Mouse (Mus musculus) midbrain, embryonic 12.5 days (tissue): ENCODE measurements around the gene Bud31. TPM values are rescaled to one million over a fixed set of nuclear protein-coding genes. Genes with fewer than 3 reads are reported as not detected.
"Not testable (repeated sequence)": the region's sequence is repeated elsewhere in the genome, so short reads cannot be mapped to it uniquely, and the experiment has no call there.

Source experiments
- ATAC-seq: fragments of 200-750 bp; cut with Nextera tagmentation; 2 replicates; pipeline ENCODE4 v1.8.0; 2017; ENCODE audit warnings: low read depth, moderate TSS enrichment, moderate library complexity; ENCODE audit not compliant: low FRiP score
- H3K27ac ChIP-seq: fragments of 300-500 bp; sonication (generic); replicated peaks from 2 replicates; pipeline ENCODE4 v1.5.1; 2016; ENCODE audit warnings: mild to moderate bottlenecking
- H3K27me3 ChIP-seq: fragments of 300-500 bp; sonication (generic); 2 replicates; pipeline ENCODE4 v1.6.1; 2016; ENCODE audit warnings: mild to moderate bottlenecking
- H3K36me3 ChIP-seq: fragments of 300-500 bp; sonication (generic); 2 replicates; pipeline ENCODE4 v1.6.1; 2016
- H3K4me1 ChIP-seq: fragments of 300-500 bp; sonication (generic); 2 replicates; pipeline ENCODE4 v1.6.1; 2016
- H3K4me2 ChIP-seq: fragments of 300-500 bp; sonication (generic); replicated peaks from 2 replicates; pipeline ENCODE4 v1.6.1; 2016; ENCODE audit warnings: mild to moderate bottlenecking, moderate library complexity
- H3K4me3 ChIP-seq: fragments of 300-500 bp; sonication (generic); 2 replicates; pipeline ENCODE4 v1.5.1; 2016; ENCODE audit warnings: mild to moderate bottlenecking
- H3K9ac ChIP-seq: fragments of 300-500 bp; sonication (generic); replicated peaks from 2 replicates; pipeline ENCODE4 v1.6.1; 2016; ENCODE audit warnings: mild to moderate bottlenecking, moderate library complexity
- H3K9me3 ChIP-seq: fragments of 300-500 bp; sonication (generic); 2 replicates; pipeline ENCODE4 v1.6.1; 2016; ENCODE audit warnings: mild to moderate bottlenecking
- WGBS: fragments of 180-500 bp; shearing (Covaris S2); methylation state at CpG from one replicate; pipeline ENCODE4 v1.1.7; 2016; 5-methylcytosine and 5-hydroxymethylcytosine counted together
- polyA plus RNA-seq: library from polyadenylated mRNA; unstranded; fragments of >200 nt; fragmentation: Nextera tagmentation; extraction: Ambion mirVana; gene quantifications from 2 replicates; pipeline ENCODE4 v1.2.1, GENCODE M21; 2016

Bud31 gene
- polyA plus RNA-seq, 1 experiment from 2014 or later = 228 TPM

GRCm38 (mm10) chr5:145114606-145115473 lies 25.3 kb upstream of the Bud31 start:
- no peaks in the 10 kb centered on the region for H3K9me3 ChIP-seq
- H3K4me1 ChIP-seq = peaks cover 12% of the 10 kb centered on the region
- H3K36me3 ChIP-seq = peaks cover 12% of the 10 kb centered on the region
- peaks cover 25% of the 10 kb centered on the region for H3K27me3 ChIP-seq
- WGBS = 22% methylated on average over 34 of the region's 40 CpGs
- peak overlapping the region; percentile 51 for H3K4me3 ChIP-seq
- ATAC-seq = peak; percentile 39; the same call in 1 of the 2 replicates
- H3K27ac ChIP-seq = no peak overlapping the region
- peak overlapping the region; percentile 67 for H3K4me2 ChIP-seq
- H3K9ac ChIP-seq = peak overlapping the region; percentile 54

GRCm38 (mm10) chr5:145115736-145116135 lies 24.4 kb upstream of the Bud31 start:
- no peak overlapping the region for H3K9ac ChIP-seq
- ATAC-seq = no peak

DNA sequence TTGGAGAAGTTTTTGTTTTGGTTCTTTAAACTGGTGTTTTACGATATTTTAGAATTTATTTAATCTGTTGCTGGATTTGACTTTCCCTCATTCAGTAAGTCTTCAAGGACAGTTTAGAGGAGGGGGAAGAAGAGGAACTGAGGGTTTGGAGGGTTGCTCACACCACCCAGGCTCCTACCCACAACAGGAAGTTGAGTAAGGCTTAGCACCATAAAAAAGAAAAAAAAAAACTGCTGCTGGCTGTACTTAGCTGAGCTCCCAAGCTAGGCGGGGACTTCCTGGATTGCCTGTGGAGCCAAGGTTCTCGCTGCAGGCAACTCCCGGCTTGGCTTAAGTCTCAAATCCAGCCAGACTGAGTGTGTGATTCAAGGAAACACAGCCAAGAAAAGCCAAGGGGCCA lies 23.8 kb upstream of the Bud31 start:
- H3K9me3 ChIP-seq = no peaks in the 10 kb centered on the region
- H3K4me3 ChIP-seq = no peak overlapping the region
- H3K4me1 ChIP-seq = peaks cover 12% of the 10 kb centered on the region
- no peak overlapping the region for H3K27ac ChIP-seq
- H3K36me3 ChIP-seq = no peaks in the 10 kb centered on the region
- no peak for ATAC-seq
- no peak overlapping the region for H3K4me2 ChIP-seq
- peaks cover 25% of the 10 kb centered on the region for H3K27me3 ChIP-seq
- 63% methylated on average over 4 of the region's 4 CpGs for WGBS
- no peak overlapping the region for H3K9ac ChIP-seq

More at GRCm38 (mm10) chr5:145115736-145116135, 24.4 kb upstream of the Bud31 start:
- peaks cover 25% of the 10 kb centered on the region for H3K27me3 ChIP-seq
- H3K27ac ChIP-seq = no peak overlapping the region
- no peaks in the 10 kb centered on the region for H3K9me3 ChIP-seq
- H3K4me2 ChIP-seq = no peak overlapping the region
- peaks cover 12% of the 10 kb centered on the region for H3K4me1 ChIP-seq
- 96% methylated on average over 5 of the region's 5 CpGs for WGBS
- peaks cover 3% of the 10 kb centered on the region for H3K36me3 ChIP-seq
- no peak overlapping the region for H3K4me3 ChIP-seq

DNA sequence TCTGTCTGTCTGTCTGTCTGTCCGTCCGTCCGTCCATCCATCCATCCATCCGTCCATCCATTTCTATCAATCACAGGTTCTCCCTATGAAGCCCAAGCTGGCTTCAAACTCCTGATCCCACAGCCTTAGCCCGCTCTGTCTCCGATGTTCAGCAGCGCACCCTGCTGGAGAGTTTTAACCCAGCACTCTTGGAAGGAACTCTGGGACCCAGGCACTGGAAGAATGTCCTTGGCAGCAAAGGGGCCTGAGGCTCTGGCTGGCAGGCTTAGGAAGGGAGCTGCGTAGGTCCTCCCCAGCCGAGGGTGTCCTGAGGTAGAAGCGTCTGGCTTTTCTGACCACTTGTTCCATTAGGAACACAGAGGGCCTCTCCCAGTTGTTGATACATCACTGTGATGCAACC lies 23.2 kb upstream of the Bud31 start:
- no peak; the same call in 1 of the 2 replicates for ATAC-seq
- Histone ChIP-seq H3K4me2 (no peak overlapping the region), H3K27me3 (peaks cover 25% of the 10 kb centered on the region), H3K9me3 (no peaks in the 10 kb centered on the region), H3K27ac (no peak overlapping the region), H3K36me3 (no peaks in the 10 kb centered on the region), H3K4me1 (peaks cover 12% of the 10 kb centered on the region), H3K4me3 (no peak overlapping the region), H3K9ac (no peak overlapping the region)
- 39% methylated on average over 10 of the region's 10 CpGs for WGBS

DNA sequence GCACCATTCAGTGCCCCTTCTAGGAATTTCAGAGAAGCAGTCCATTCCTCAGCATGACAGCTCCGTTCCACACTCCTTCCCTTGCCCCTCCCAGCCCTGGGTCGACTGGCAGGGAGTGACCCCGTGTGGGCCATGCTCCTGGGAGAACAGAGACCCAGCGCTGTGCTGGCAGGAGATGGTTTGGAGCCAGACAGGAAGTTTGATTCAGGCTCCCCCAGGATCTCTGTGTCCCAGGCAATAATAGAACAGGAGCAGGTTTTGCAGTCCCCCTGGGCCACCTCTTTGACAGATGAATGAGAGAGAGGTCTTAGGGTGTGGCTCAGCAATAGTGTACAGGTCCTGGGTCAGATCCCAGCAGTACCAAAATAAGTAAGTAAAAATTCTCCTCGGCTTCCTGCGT lies 22.2 kb upstream of the Bud31 start:
- Histone ChIP-seq H3K9me3 (no peaks in the 10 kb centered on the region), H3K4me2 (no peak overlapping the region), H3K9ac (no peak overlapping the region), H3K36me3 (0 out of 2 replicates have a peak, but pooled peaks cover 3% of the 10 kb centered on the region), H3K27ac (no peak overlapping the region), H3K4me3 (no peak overlapping the region), H3K27me3 (peaks cover 23% of the 10 kb centered on the region), H3K4me1 (peaks cover 12% of the 10 kb centered on the region)
- WGBS = 72% methylated on average over 6 of the region's 6 CpGs
- ATAC-seq = no peak

DNA sequence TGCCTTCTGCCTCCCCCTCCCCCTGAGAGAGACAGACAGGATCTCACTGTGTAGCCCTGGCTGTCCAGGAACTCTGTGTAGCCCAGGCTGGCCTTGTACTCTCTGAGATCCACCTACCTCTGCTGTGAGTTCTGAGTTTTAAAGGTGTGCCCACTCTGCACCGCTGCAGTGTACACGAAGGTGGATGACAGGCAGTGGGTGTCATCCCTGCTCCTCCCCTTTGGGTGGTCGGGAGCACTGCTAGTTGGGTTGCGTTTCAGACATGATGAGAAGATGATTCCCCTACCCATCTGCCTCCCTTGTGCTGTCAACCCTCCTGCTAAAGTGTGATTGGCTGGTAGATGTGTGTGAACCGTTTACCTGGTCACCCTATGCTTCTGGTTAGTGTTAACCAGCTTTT lies 21.7 kb upstream of the Bud31 start:
- H3K27ac ChIP-seq = no peak overlapping the region
- peaks cover 7% of the 10 kb centered on the region for H3K36me3 ChIP-seq
- H3K9me3 ChIP-seq = no peaks in the 10 kb centered on the region
- no peak overlapping the region for H3K4me2 ChIP-seq
- peaks cover 18% of the 10 kb centered on the region for H3K27me3 ChIP-seq
- ATAC-seq = no peak
- WGBS = 90% methylated on average over 5 of the region's 5 CpGs
- no peak overlapping the region for H3K4me3 ChIP-seq
- H3K9ac ChIP-seq = no peak overlapping the region
- peaks cover 12% of the 10 kb centered on the region for H3K4me1 ChIP-seq

GRCm38 (mm10) chr5:145119385-145119784 lies 20.8 kb upstream of the Bud31 start:
- WGBS = 82% methylated on average over 2 of the region's 2 CpGs
- no peaks in the 10 kb centered on the region for H3K9me3 ChIP-seq
- H3K9ac ChIP-seq = no peak overlapping the region
- ATAC-seq = no peak
- H3K27me3 ChIP-seq = peaks cover 9% of the 10 kb centered on the region
- peaks cover 16% of the 10 kb centered on the region for H3K36me3 ChIP-seq
- peaks cover 6% of the 10 kb centered on the region for H3K4me1 ChIP-seq
- no peak overlapping the region for H3K4me2 ChIP-seq
- no peak overlapping the region for H3K4me3 ChIP-seq
- no peak overlapping the region for H3K27ac ChIP-seq

DNA sequence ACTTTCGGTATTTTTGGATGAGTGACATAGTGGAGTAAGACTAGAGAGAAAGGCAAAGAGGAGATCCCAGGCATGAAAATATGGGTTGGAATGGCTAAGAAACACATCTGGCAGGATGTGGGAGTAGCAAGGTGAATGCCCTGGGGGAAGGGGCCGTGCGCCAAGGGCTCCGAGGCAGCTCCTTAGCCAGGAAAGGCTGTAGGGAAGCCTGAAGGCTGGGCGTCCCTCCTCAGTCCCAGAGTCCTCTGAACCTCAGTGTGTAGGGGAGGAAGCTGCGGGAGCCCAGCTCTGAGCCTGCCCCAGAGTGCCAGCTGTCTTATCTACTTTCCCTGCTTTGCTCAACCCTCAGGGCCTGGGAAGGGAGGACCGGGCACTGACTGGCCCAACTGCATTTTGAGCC lies 19.2 kb upstream of the Bud31 start:
- H3K4me2 ChIP-seq = no peak overlapping the region
- H3K9me3 ChIP-seq = no peaks in the 10 kb centered on the region
- H3K36me3 ChIP-seq = peaks cover 25% of the 10 kb centered on the region
- no peaks in the 10 kb centered on the region for H3K4me1 ChIP-seq
- WGBS = 84% methylated on average over 7 of the region's 7 CpGs
- H3K27me3 ChIP-seq = no peaks in the 10 kb centered on the region
- no peak overlapping the region for H3K4me3 ChIP-seq
- no peak overlapping the region for H3K9ac ChIP-seq
- no peak for ATAC-seq
- no peak overlapping the region for H3K27ac ChIP-seq

DNA sequence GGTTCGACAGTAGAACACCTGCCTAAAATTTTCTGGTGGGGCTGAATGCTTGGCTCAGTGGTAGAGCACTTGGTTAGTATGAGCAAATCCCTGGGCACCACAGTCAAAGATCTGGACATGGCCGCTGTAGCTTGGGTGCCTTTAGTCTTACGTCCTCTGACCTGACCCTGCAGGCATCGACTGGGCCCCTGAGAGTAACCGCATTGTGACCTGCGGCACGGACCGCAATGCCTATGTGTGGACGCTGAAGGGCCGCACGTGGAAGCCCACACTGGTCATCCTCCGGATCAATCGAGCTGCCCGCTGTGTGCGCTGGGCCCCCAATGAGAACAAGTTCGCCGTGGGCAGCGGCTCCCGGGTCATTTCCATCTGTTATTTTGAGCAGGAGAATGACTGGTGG lies 16.8 kb upstream of the Bud31 start:
- no peaks in the 10 kb centered on the region for H3K27me3 ChIP-seq
- H3K9me3 ChIP-seq = no peaks in the 10 kb centered on the region
- no peak overlapping the region for H3K27ac ChIP-seq
- peaks cover 48% of the 10 kb centered on the region for H3K36me3 ChIP-seq
- H3K9ac ChIP-seq = no peak overlapping the region
- 93% methylated on average over 19 of the region's 19 CpGs for WGBS
- no peak for ATAC-seq
- no peak overlapping the region for H3K4me3 ChIP-seq
- H3K4me2 ChIP-seq = no peak overlapping the region
- no peaks in the 10 kb centered on the region for H3K4me1 ChIP-seq

DNA sequence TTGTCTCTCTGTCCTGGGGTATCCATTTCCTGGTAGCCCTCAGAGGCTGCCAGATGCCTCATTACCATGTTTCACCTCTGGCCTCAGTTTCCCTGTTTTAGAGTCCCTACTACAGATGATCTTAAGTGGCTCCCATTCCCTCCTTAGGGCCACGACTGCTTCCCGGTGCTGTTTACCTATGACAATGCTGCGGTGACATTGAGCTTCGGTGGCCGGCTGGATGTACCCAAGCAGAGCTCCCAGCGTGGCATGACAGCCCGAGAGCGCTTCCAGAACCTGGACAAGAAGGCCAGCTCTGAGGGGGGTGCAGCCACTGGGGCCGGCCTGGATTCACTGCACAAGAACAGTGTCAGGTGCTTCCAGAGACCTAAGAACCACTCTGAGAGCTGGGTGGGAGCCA lies 13.6 kb upstream of the Bud31 start:
- ATAC-seq = no peak
- peaks cover 80% of the 10 kb centered on the region for H3K36me3 ChIP-seq

GRCm38 (mm10) chr5:145129124-145129523 lies 11.0 kb upstream of the Bud31 start:
- Histone ChIP-seq H3K9ac (no peak overlapping the region), H3K9me3 (no peaks in the 10 kb centered on the region), H3K27me3 (no peaks in the 10 kb centered on the region), H3K27ac (no peak overlapping the region), H3K4me1 (no peaks in the 10 kb centered on the region), H3K36me3 (peaks cover 92% of the 10 kb centered on the region), H3K4me3 (no peak overlapping the region), H3K4me2 (no peak overlapping the region)
- WGBS = 92% methylated on average over 4 of the region's 4 CpGs
- ATAC-seq = no peak

More for the DNA sequence above, 13.6 kb upstream of the Bud31 start:
- no peak overlapping the region for H3K4me3 ChIP-seq
- H3K9me3 ChIP-seq = no peaks in the 10 kb centered on the region
- H3K4me1 ChIP-seq = no peaks in the 10 kb centered on the region
- H3K9ac ChIP-seq = no peak overlapping the region
- no peak overlapping the region for H3K4me2 ChIP-seq
- no peaks in the 10 kb centered on the region for H3K27me3 ChIP-seq
- 96% methylated on average over 9 of the region's 9 CpGs for WGBS
- H3K27ac ChIP-seq = no peak overlapping the region

DNA sequence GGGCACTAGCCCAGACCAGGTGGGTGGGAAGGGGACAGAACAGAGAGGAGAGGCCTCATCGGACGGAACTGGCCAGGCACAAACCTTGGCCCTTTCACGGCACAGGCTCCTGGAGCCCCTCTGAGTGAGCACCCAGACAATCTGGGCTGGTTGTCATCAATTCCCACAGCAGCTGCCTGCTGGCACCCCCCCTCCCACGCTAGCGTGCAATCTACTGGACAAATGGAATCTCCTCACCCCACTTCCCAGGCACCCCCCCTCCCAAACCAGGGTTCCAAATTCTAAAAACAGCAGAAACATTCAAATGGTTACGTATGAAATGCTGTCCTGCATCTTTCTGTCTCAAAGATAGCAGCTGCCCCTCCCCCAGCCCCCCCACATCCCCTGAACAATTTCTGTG lies 10.4 kb upstream of the Bud31 start:
- not testable (repeated sequence) for H3K4me2 ChIP-seq, ATAC-seq, H3K27ac ChIP-seq, H3K9me3 ChIP-seq, H3K27me3 ChIP-seq, H3K4me1 ChIP-seq, H3K9ac ChIP-seq, H3K4me3 ChIP-seq
- WGBS = 89% methylated on average over 6 of the region's 6 CpGs
- peaks cover 92% of the 10 kb centered on the region for H3K36me3 ChIP-seq
